Mouse (Mus musculus) hematopoietic stem cell, adult 5-6 weeks (primary cell): ENCODE data around the gene Kif5a. TPM values are rescaled to one million over a fixed set of nuclear protein-coding genes. Genes with fewer than 3 reads are reported as not detected.

ENCODE experiments used
- ATAC-seq, 2 experiments: fragments of 125-278 bp in 1 of 2; replicated peaks in 1 of 2; 2 replicates each; pipeline ENCODE4 v1.8.0; 2016 to 2017; ENCODE audit warnings: inconsistent platforms in 2 of 2, mild to moderate bottlenecking in 2 of 2, moderate number of reproducible peaks in 2 of 2, low read depth in 1 of 2, moderate TSS enrichment in 1 of 2; ENCODE audit not compliant: low FRiP score in 2 of 2, poor library complexity in 2 of 2, severe bottlenecking in 2 of 2, insufficient read depth in 1 of 2, low TSS enrichment in 1 of 2
- total RNA-seq: library from RNA; stranded (forward); fragments of 172-1452, 232-1000 nt; gene quantifications from 2 replicates; pipeline ENCODE4 v1.2.3, GENCODE M21; 2017

Kif5a gene
- total RNA-seq, 1 experiment from 2014 or later: 0.94 TPM

- no peak for ATAC-seq
Measured at GRCm38 (mm10) chr10:127177235-127177634, 85.9 kb downstream of the Kif5a start.

- no peak for ATAC-seq
Measured at GRCm38 (mm10) chr10:127176756-127177155, 86.4 kb downstream of the Kif5a start.

GRCm38 (mm10) chr10:127176228-127176627, 86.9 kb downstream of the Kif5a start:
- ATAC-seq: no peak

Other genes starting within 250 kb of the Kif5a start
- gene Tsfm, start 232.5 kb downstream of the Kif5a start, total RNA-seq: 23.6 and 35.5 TPM in 2 replicates
- 16.5 and 19.4 TPM in 2 replicates for gene Mettl1, start 221.9 kb downstream of the Kif5a start, total RNA-seq
- gene Eef1akmt3, start 221.8 kb downstream of the Kif5a start, total RNA-seq: not detected in 2 replicates
- gene Cyp27b1, start 215.1 kb downstream of the Kif5a start, total RNA-seq: 0.25 TPM in 1 of 2 replicates, not detected in the other
- 0.89 and 2.2 TPM in 2 replicates for gene March9, start 203.2 kb downstream of the Kif5a start, total RNA-seq
- 483 and 646 TPM in 2 replicates for gene Cdk4, start 199.8 kb downstream of the Kif5a start, total RNA-seq
- 54.5 and 56.6 TPM in 2 replicates for gene Tspan31, start 193.1 kb downstream of the Kif5a start, total RNA-seq
- gene Agap2, start 188.1 kb downstream of the Kif5a start, total RNA-seq: 59.3 and 89.6 TPM in 2 replicates
- 157 and 201 TPM in 2 replicates for gene Os9, start 142.2 kb downstream of the Kif5a start, total RNA-seq
- gene B4galnt1, start 98.1 kb downstream of the Kif5a start, total RNA-seq: 43.3 and 48.6 TPM in 2 replicates
- gene Slc26a10, start 82.7 kb downstream of the Kif5a start, total RNA-seq: 0.30 and 0.50 TPM in 2 replicates
- 8.7 and 18.4 TPM in 2 replicates for gene Arhgef25, start 73.3 kb downstream of the Kif5a start, total RNA-seq
- 56.2 and 56.8 TPM in 2 replicates for gene Dtx3, start 67.6 kb downstream of the Kif5a start, total RNA-seq
- gene Pip4k2c, start 51.8 kb downstream of the Kif5a start, total RNA-seq: 14.8 and 19.7 TPM in 2 replicates
- 85.8 and 96.8 TPM in 2 replicates for gene Dctn2, start 3.0 kb upstream of the Kif5a start, total RNA-seq
- 5.9 and 6.3 TPM in 2 replicates for gene Mbd6, start 25.7 kb upstream of the Kif5a start, total RNA-seq
- gene Mars, start 48.4 kb upstream of the Kif5a start, total RNA-seq: 104 and 211 TPM in 2 replicates
- 29.5 and 43.7 TPM in 2 replicates for gene Arhgap9, start 58.6 kb upstream of the Kif5a start, total RNA-seq
- gene Gli1, start 78.6 kb upstream of the Kif5a start, total RNA-seq: not detected in 2 replicates
- gene Inhbe, start 91.1 kb upstream of the Kif5a start, total RNA-seq: 0.13 TPM in 1 of 2 replicates, not detected in the other
- gene Inhbc, start 107.1 kb upstream of the Kif5a start, total RNA-seq: not detected in 2 replicates
- 41.3 and 73.9 TPM in 2 replicates for gene R3hdm2, start 117.0 kb upstream of the Kif5a start, total RNA-seq
- gene Stac3, start 238.3 kb upstream of the Kif5a start, total RNA-seq: 1.6 TPM in 1 of 2 replicates, not detected in the other